Mouse (Mus musculus): ENCODE results near the gene Itpr2. TPM values are rescaled to one million over a fixed set of nuclear protein-coding genes. Genes with fewer than 3 reads are reported as not detected.

Itpr2 gene
- polyA plus RNA-seq, 1 experiment from 2014 or later = 10.9 TPM

DNA sequence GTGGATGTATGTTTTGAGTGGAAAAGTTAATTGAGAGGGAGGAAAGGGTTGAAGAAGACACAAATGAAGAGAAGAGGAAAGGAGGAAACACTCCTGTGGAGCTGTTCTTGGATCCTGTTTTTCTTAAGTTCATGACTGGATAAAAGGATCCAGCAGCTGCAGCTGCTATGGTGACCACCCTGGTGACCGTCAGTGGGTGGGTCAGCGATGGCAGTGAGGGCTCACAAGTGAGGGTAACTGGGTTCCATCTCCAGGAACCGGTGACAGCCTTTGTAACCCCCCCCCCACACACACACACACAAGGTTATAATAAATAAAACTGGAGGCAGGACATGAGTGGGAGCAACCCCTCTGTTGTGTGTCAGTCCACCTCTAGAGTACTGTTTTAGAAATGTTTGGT lies 833 bp upstream of the Itpr2 start:
- H3K9ac ChIP-seq (ENCODE audit: low read length) = no peak overlapping the region
- ATAC-seq (ENCODE audit: low FRiP score, low TSS enrichment) (no peak), DNase-seq (ENCODE audit: low spot score) (no peak)
- TF ChIP-seq CTCF (IDR thresholded peaks at IDR 0.05; ENCODE audit: low read depth) (no peak), EP300 (optimal IDR thresholded peaks at IDR 0.05) (no peak)
- H3K4me2 ChIP-seq (replicated peaks; ENCODE audit: low read depth) = peak overlapping the region; percentile 98
- no peaks in the 10 kb centered on the region for H3K36me3 ChIP-seq (ENCODE audit: control insufficient read depth, insufficient read depth, low read length)
- no peak overlapping the region for H3K27ac ChIP-seq (replicated peaks)
- no peaks in the 10 kb centered on the region for H3K4me1 ChIP-seq (replicated peaks; ENCODE audit: control insufficient read depth, insufficient read depth)
- no peaks in the 10 kb centered on the region for H3K27me3 ChIP-seq (ENCODE audit: control insufficient read depth, insufficient read depth, low read length)
- H3K9me3 ChIP-seq (ENCODE audit: control insufficient read depth, low read length) = no peaks in the 10 kb centered on the region
- 50% methylated on average over 3 of the region's 3 CpGs for WGBS
- H3K4me3 ChIP-seq (ENCODE audit: low read depth, low read length) = peak overlapping the region; percentile 77

DNA sequence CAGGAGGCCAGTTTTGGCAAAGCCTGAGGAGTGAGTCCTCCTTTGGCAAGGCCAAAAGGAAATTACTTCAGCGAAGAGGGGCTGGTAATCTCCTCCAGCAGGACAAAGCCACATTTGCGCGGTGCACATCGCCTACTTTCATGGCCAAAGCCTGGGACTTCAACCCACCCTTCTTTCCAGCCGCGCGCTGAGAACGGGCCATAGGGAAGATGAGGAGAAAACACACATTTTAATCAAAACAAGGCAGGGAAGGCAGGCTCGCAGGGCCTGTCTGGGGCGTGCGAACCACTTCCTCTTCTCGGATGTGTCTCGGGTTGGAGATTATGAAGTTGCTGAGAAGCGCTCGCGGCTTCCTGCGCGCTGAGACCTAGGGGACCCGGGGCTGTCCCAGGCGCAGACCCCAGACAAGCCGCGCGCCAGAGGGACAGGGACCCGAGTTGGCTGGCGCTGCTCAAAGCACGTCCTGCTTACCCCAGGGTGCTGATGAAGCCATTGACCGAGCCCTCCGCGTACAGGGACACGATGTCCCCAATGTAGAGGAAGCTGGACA lies 632 bp downstream of the Itpr2 start:
- Histone ChIP-seq H3K36me3 (ENCODE audit: control insufficient read depth, insufficient read depth, low read length) (no peaks in the 10 kb centered on the region), H3K9ac (ENCODE audit: low read length) (peak overlapping the region; percentile 76), H3K4me1 (replicated peaks; ENCODE audit: control insufficient read depth, insufficient read depth) (no peaks in the 10 kb centered on the region), H3K27ac (replicated peaks) (peak overlapping the region; percentile 85), H3K4me3 (ENCODE audit: low read depth, low read length) (peak overlapping the region; percentile 77), H3K4me2 (replicated peaks; ENCODE audit: low read depth) (peak overlapping the region; percentile 98), H3K27me3 (ENCODE audit: control insufficient read depth, insufficient read depth, low read length) (no peaks in the 10 kb centered on the region), H3K9me3 (ENCODE audit: control insufficient read depth, low read length) (no peaks in the 10 kb centered on the region)
- TF ChIP-seq EP300 (optimal IDR thresholded peaks at IDR 0.05) = no peak
- TF ChIP-seq CTCF (IDR thresholded peaks at IDR 0.05; ENCODE audit: low read depth) = no peak
- 2% methylated on average over 29 of the region's 30 CpGs for WGBS
- peak; percentile 10 for ATAC-seq (ENCODE audit: low FRiP score, low TSS enrichment)
- DNase-seq (ENCODE audit: low spot score) = peak; percentile 36

DNA sequence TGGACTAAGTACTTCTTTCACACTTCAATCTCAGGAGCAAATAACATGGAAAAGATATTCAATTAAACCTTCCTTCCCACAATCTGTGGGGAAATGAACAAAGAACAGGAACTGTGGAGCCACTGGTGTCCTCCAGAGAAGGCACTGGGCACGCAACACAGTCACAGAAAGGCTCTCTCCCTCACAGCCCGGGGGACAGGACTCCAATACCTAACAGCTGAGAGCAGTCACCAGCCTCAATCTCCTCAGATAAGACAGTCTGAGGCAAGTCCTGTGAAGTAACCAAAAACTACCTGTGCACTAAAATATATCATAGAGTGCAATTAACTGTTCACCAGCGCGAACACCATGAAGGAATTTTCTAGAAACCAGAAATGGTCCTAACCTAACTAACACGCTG lies 1.3 kb downstream of the Itpr2 start:
- Histone ChIP-seq H3K4me1 (replicated peaks; ENCODE audit: control insufficient read depth, insufficient read depth) (no peaks in the 10 kb centered on the region), H3K9ac (ENCODE audit: low read length) (peak overlapping the region; percentile 76; the same call in 1 of the 2 replicates), H3K36me3 (ENCODE audit: control insufficient read depth, insufficient read depth, low read length) (no peaks in the 10 kb centered on the region), H3K4me3 (ENCODE audit: low read depth, low read length) (peak overlapping the region; percentile 77; the same call in 1 of the 2 replicates), H3K4me2 (replicated peaks; ENCODE audit: low read depth) (peak overlapping the region; percentile 98), H3K9me3 (ENCODE audit: control insufficient read depth, low read length) (no peaks in the 10 kb centered on the region), H3K27ac (replicated peaks) (peak overlapping the region; percentile 85; the same call in 1 of the 2 replicates), H3K27me3 (ENCODE audit: control insufficient read depth, insufficient read depth, low read length) (no peaks in the 10 kb centered on the region)
- ATAC-seq (ENCODE audit: low FRiP score, low TSS enrichment) (no peak), DNase-seq (ENCODE audit: low spot score) (no peak)
- 71% methylated on average over 5 of the region's 5 CpGs for WGBS
- no peak for TF ChIP-seq EP300 (optimal IDR thresholded peaks at IDR 0.05)
- TF ChIP-seq CTCF (IDR thresholded peaks at IDR 0.05; ENCODE audit: low read depth) = no peak

DNA sequence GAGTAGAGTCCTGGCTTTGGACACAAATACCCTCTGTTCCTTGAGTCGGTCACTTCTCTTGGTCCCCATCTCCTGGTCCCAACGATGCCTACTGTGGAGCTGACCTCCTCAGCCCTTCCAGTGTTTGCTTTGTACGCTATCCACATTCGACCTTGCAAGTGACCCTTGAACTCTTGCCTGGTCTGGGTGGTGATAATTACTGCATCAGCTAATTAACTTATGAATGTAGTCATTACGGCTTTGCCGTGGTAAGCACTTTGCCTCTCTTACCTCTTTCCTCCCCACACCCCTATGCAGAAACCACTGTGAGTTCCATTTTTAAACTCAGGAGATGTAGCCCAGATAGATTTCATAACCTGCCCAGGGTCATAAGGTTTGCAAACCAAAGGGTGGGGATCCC lies 1.8 kb downstream of the Itpr2 start:
- Histone ChIP-seq H3K9me3 (ENCODE audit: control insufficient read depth, low read length) (no peaks in the 10 kb centered on the region), H3K4me3 (ENCODE audit: low read depth, low read length) (no peak overlapping the region), H3K27ac (replicated peaks) (no peak overlapping the region), H3K27me3 (ENCODE audit: control insufficient read depth, insufficient read depth, low read length) (no peaks in the 10 kb centered on the region), H3K4me2 (replicated peaks; ENCODE audit: low read depth) (0 out of 2 replicates have a peak overlapping the region, but pooled peaks have one; percentile 5), H3K36me3 (ENCODE audit: control insufficient read depth, insufficient read depth, low read length) (no peaks in the 10 kb centered on the region), H3K9ac (ENCODE audit: low read length) (no peak overlapping the region), H3K4me1 (replicated peaks; ENCODE audit: control insufficient read depth, insufficient read depth) (no peaks in the 10 kb centered on the region)
- ATAC-seq (ENCODE audit: low FRiP score, low TSS enrichment) (no peak), DNase-seq (ENCODE audit: low spot score) (no peak)
- TF ChIP-seq EP300 (optimal IDR thresholded peaks at IDR 0.05) (no peak), CTCF (IDR thresholded peaks at IDR 0.05; ENCODE audit: low read depth) (no peak)
- 74% methylated on average over 6 of the region's 6 CpGs for WGBS

DNA sequence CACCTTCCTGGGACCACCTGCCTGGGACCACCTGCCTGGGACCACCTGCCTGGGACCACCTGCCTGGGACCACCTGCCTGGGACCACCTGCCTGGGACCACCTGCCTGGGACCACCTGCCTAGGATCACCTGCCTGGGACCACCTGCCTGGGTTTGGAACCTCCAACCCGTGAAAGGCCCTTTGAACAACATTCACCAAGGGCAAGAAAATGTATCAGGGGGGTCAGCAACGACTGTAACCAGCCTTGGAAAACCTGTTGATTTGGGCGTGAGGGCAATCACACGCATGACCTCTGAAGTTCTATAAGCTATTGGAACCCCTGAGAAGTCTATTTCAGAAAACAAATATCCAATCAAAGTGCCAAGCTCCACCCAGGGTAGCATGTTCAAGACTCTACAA lies 2.5 kb downstream of the Itpr2 start:
- TF ChIP-seq EP300 (optimal IDR thresholded peaks at IDR 0.05) = no peak
- no peak for TF ChIP-seq CTCF (IDR thresholded peaks at IDR 0.05; ENCODE audit: low read depth)
- ATAC-seq (ENCODE audit: low FRiP score, low TSS enrichment) (no peak), DNase-seq (ENCODE audit: low spot score) (no peak)
- H3K36me3 ChIP-seq (ENCODE audit: control insufficient read depth, insufficient read depth, low read length) = no peaks in the 10 kb centered on the region
- no peaks in the 10 kb centered on the region for H3K27me3 ChIP-seq (ENCODE audit: control insufficient read depth, insufficient read depth, low read length)
- no peak overlapping the region for H3K4me3 ChIP-seq (ENCODE audit: low read depth, low read length)
- H3K9me3 ChIP-seq (ENCODE audit: control insufficient read depth, low read length) = no peaks in the 10 kb centered on the region
- no peak overlapping the region for H3K4me2 ChIP-seq (replicated peaks; ENCODE audit: low read depth)
- H3K9ac ChIP-seq (ENCODE audit: low read length) = no peak overlapping the region
- 82% methylated on average over 4 of the region's 4 CpGs for WGBS
- no peaks in the 10 kb centered on the region for H3K4me1 ChIP-seq (replicated peaks; ENCODE audit: control insufficient read depth, insufficient read depth)
- no peak overlapping the region for H3K27ac ChIP-seq (replicated peaks)

DNA sequence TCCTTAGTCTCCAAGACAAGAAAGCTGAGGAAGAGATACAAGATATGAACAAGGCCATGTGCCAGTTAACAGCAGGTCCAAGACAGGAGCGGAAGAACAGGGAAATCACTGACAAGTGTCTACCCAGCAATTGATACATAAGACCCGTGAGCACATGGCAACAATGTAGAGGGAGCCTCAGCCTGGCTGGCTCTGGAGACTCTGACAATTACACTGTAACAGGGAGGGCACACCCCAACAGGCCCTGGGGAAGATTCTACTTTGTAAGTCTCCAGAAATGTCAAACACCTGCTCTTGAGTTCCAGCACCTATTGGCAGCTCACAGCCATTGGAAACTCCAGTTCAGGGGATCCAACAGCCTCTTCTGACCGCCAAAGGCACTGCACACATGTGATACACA lies 3.6 kb downstream of the Itpr2 start:
- TF ChIP-seq EP300 (optimal IDR thresholded peaks at IDR 0.05) (no peak), CTCF (IDR thresholded peaks at IDR 0.05; ENCODE audit: low read depth) (no peak)
- Histone ChIP-seq H3K4me1 (replicated peaks; ENCODE audit: control insufficient read depth, insufficient read depth) (no peaks in the 10 kb centered on the region), H3K36me3 (ENCODE audit: control insufficient read depth, insufficient read depth, low read length) (no peaks in the 10 kb centered on the region), H3K27me3 (ENCODE audit: control insufficient read depth, insufficient read depth, low read length) (no peaks in the 10 kb centered on the region), H3K9ac (ENCODE audit: low read length) (no peak overlapping the region), H3K4me2 (replicated peaks; ENCODE audit: low read depth) (no peak overlapping the region), H3K27ac (replicated peaks) (no peak overlapping the region), H3K9me3 (ENCODE audit: control insufficient read depth, low read length) (no peaks in the 10 kb centered on the region), H3K4me3 (ENCODE audit: low read depth, low read length) (no peak overlapping the region)
- DNase-seq (ENCODE audit: low spot score) (no peak), ATAC-seq (ENCODE audit: low FRiP score, low TSS enrichment) (no peak)
- 87% methylated on average over 3 of the region's 3 CpGs for WGBS

Data from stomach, postnatal 0 days (tissue).